Mouse (Mus musculus): Measurements from ENCODE around the gene Tgm1. TPM values are rescaled to one million over a fixed set of nuclear protein-coding genes. Genes with fewer than 3 reads are reported as not detected.

Tgm1 gene
- polyA plus RNA-seq, 1 experiment from 2014 or later: 5.9 TPM

DNA sequence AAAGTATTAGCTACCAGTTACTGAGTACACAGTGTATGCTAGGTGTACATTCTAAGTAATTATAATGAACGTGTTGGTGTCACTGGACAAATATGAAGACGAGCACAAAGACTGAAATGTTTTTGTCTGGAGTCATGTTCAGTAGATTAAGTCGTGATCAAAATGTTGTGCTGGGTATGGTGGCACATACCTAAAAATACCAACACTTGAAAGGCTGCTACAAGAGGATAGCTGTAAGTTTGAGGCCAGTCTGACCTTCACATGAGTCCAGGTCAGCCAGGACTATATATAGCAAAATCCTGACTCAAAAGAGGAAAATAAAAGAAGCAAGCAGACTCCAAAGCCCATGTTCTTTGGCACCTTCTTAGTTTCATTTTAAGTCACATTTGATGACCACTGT, 56.8 kb downstream of the Tgm1 start:
- no peaks in the 10 kb centered on the region for H3K27me3 ChIP-seq (ENCODE audit: insufficient read depth, low read length)
- peaks cover 6% of the 10 kb centered on the region; the same call in 1 of the 2 replicates for H3K36me3 ChIP-seq (ENCODE audit: insufficient read depth, low read length)
- DNase-seq (ENCODE audit: low spot score): no peak
- no peak overlapping the region for H3K9ac ChIP-seq (ENCODE audit: low read depth, low read length)
- H3K4me1 ChIP-seq (replicated peaks; ENCODE audit: insufficient read depth, low read length): 0 out of 2 replicates have a peak, but pooled peaks cover 3% of the 10 kb centered on the region
- no peak overlapping the region for H3K4me3 ChIP-seq (replicated peaks; ENCODE audit: low read depth, low read length)
- TF ChIP-seq CTCF (IDR thresholded peaks at IDR 0.05; ENCODE audit: low read depth): no peak
- ATAC-seq (replicated peaks; ENCODE audit: low FRiP score, low read depth): no peak
- no peak overlapping the region for H3K4me2 ChIP-seq (ENCODE audit: low read length)
- WGBS: 87% methylated on average over 3 of the region's 3 CpGs
- H3K9me3 ChIP-seq (replicated peaks; ENCODE audit: low read length): no peaks in the 10 kb centered on the region
- no peak overlapping the region for H3K27ac ChIP-seq

GRCm38 (mm10) chr14:55651528-55651927, 62.2 kb downstream of the Tgm1 start:
- H3K27ac ChIP-seq: no peak overlapping the region
- no peak for TF ChIP-seq CTCF (IDR thresholded peaks at IDR 0.05; ENCODE audit: low read depth)
- H3K9me3 ChIP-seq (replicated peaks; ENCODE audit: low read length): no peaks in the 10 kb centered on the region
- DNase-seq (ENCODE audit: low spot score) (no peak), ATAC-seq (replicated peaks; ENCODE audit: low FRiP score, low read depth) (no peak)
- no peaks in the 10 kb centered on the region for H3K4me1 ChIP-seq (replicated peaks; ENCODE audit: insufficient read depth, low read length)
- H3K9ac ChIP-seq (ENCODE audit: low read depth, low read length): no peak overlapping the region
- H3K36me3 ChIP-seq (ENCODE audit: insufficient read depth, low read length): 0 out of 2 replicates have a peak, but pooled peaks cover 2% of the 10 kb centered on the region
- WGBS: 90% methylated on average over 7 of the region's 7 CpGs
- H3K27me3 ChIP-seq (ENCODE audit: insufficient read depth, low read length): no peaks in the 10 kb centered on the region
- no peak overlapping the region for H3K4me3 ChIP-seq (replicated peaks; ENCODE audit: low read depth, low read length)
- H3K4me2 ChIP-seq (ENCODE audit: low read length): no peak overlapping the region

Other genes starting within 250 kb of the Tgm1 start
- 130 and 144 TPM in 2 replicates for gene Dhrs4, start 235.2 kb downstream of the Tgm1 start, polyA plus RNA-seq (2015; fragmentation: Nextera tagmentation; extraction: Ambion mirVana)
- gene Carmil3, start 223.3 kb downstream of the Tgm1 start, polyA plus RNA-seq (2015; fragmentation: Nextera tagmentation; extraction: Ambion mirVana): 0.96 and 0.98 TPM in 2 replicates
- 0.19 and 0.28 TPM in 2 replicates for gene Cpne6, start 203.5 kb downstream of the Tgm1 start, polyA plus RNA-seq (2015; fragmentation: Nextera tagmentation; extraction: Ambion mirVana)
- not detected in 2 replicates for gene Nrl, start 188.9 kb downstream of the Tgm1 start, polyA plus RNA-seq (2015; fragmentation: Nextera tagmentation; extraction: Ambion mirVana)
- 38.2 and 42.2 TPM in 2 replicates for gene Pck2, start 173.7 kb downstream of the Tgm1 start, polyA plus RNA-seq (2015; fragmentation: Nextera tagmentation; extraction: Ambion mirVana)
- gene Dcaf11, start 153.9 kb downstream of the Tgm1 start, polyA plus RNA-seq (2015; fragmentation: Nextera tagmentation; extraction: Ambion mirVana): 109 and 116 TPM in 2 replicates
- gene A730061H03Rik, start 153.5 kb downstream of the Tgm1 start, polyA plus RNA-seq (2015; fragmentation: Nextera tagmentation; extraction: Ambion mirVana): 1.7 and 2.2 TPM in 2 replicates
- 13.0 and 13.3 TPM in 2 replicates for gene Fitm1, start 138.3 kb downstream of the Tgm1 start, polyA plus RNA-seq (2015; fragmentation: Nextera tagmentation; extraction: Ambion mirVana)
- 179 and 181 TPM in 2 replicates for gene Psme1, start 135.8 kb downstream of the Tgm1 start, polyA plus RNA-seq (2015; fragmentation: Nextera tagmentation; extraction: Ambion mirVana)
- 14.3 and 16.6 TPM in 2 replicates for gene Emc9, start 128.6 kb downstream of the Tgm1 start, polyA plus RNA-seq (2015; fragmentation: Nextera tagmentation; extraction: Ambion mirVana)
- 281 and 286 TPM in 2 replicates for gene Psme2, start 122.8 kb downstream of the Tgm1 start, polyA plus RNA-seq (2015; fragmentation: Nextera tagmentation; extraction: Ambion mirVana)
- gene Rnf31, start 122.2 kb downstream of the Tgm1 start, polyA plus RNA-seq (2015; fragmentation: Nextera tagmentation; extraction: Ambion mirVana): 17.9 TPM in 2 replicates
- gene Irf9, start 110.4 kb downstream of the Tgm1 start, polyA plus RNA-seq (2015; fragmentation: Nextera tagmentation; extraction: Ambion mirVana): 24.2 and 27.4 TPM in 2 replicates
- 12.7 and 14.9 TPM in 2 replicates for gene Rec8, start 95.9 kb downstream of the Tgm1 start, polyA plus RNA-seq (2015; fragmentation: Nextera tagmentation; extraction: Ambion mirVana)
- gene Ipo4, start 78.0 kb downstream of the Tgm1 start, polyA plus RNA-seq (2015; fragmentation: Nextera tagmentation; extraction: Ambion mirVana): 58.5 and 68.7 TPM in 2 replicates
- 1.8 and 3.0 TPM in 2 replicates for gene Gm49378, start 76.0 kb downstream of the Tgm1 start, polyA plus RNA-seq (2015; fragmentation: Nextera tagmentation; extraction: Ambion mirVana)
- 108 and 118 TPM in 2 replicates for gene Tm9sf1, start 70.1 kb downstream of the Tgm1 start, polyA plus RNA-seq (2015; fragmentation: Nextera tagmentation; extraction: Ambion mirVana)
- 0.47 and 1.1 TPM in 2 replicates for gene Tssk4, start 63.7 kb downstream of the Tgm1 start, polyA plus RNA-seq (2015; fragmentation: Nextera tagmentation; extraction: Ambion mirVana)
- 48.8 and 56.0 TPM in 2 replicates for gene Mdp1, start 53.4 kb downstream of the Tgm1 start, polyA plus RNA-seq (2015; fragmentation: Nextera tagmentation; extraction: Ambion mirVana)
- 48.2 and 49.7 TPM in 2 replicates for gene Gmpr2, start 42.0 kb downstream of the Tgm1 start, polyA plus RNA-seq (2015; fragmentation: Nextera tagmentation; extraction: Ambion mirVana)
- gene Nedd8, start 41.8 kb downstream of the Tgm1 start, polyA plus RNA-seq (2015; fragmentation: Nextera tagmentation; extraction: Ambion mirVana): 508 and 548 TPM in 2 replicates
- 24.6 and 29.0 TPM in 2 replicates for gene Tinf2, start 32.1 kb downstream of the Tgm1 start, polyA plus RNA-seq (2015; fragmentation: Nextera tagmentation; extraction: Ambion mirVana)
- gene Rabggta, start 8.3 kb upstream of the Tgm1 start, polyA plus RNA-seq (2015; fragmentation: Nextera tagmentation; extraction: Ambion mirVana): 39.9 and 43.2 TPM in 2 replicates
- gene Dhrs1, start 31.8 kb upstream of the Tgm1 start, polyA plus RNA-seq (2015; fragmentation: Nextera tagmentation; extraction: Ambion mirVana): 122 and 127 TPM in 2 replicates
- 26.2 and 26.5 TPM in 2 replicates for gene Nop9, start 31.8 kb upstream of the Tgm1 start, polyA plus RNA-seq (2015; fragmentation: Nextera tagmentation; extraction: Ambion mirVana)
- gene Cideb, start 44.5 kb upstream of the Tgm1 start, polyA plus RNA-seq (2015; fragmentation: Nextera tagmentation; extraction: Ambion mirVana): 50.0 and 51.0 TPM in 2 replicates
- 0.68 and 0.75 TPM in 2 replicates for gene Ltb4r2, start 47.5 kb upstream of the Tgm1 start, polyA plus RNA-seq (2015; fragmentation: Nextera tagmentation; extraction: Ambion mirVana)
- 0.47 and 0.71 TPM in 2 replicates for gene Ltb4r1, start 52.0 kb upstream of the Tgm1 start, polyA plus RNA-seq (2015; fragmentation: Nextera tagmentation; extraction: Ambion mirVana)
- gene Adcy4, start 70.2 kb upstream of the Tgm1 start, polyA plus RNA-seq (2015; fragmentation: Nextera tagmentation; extraction: Ambion mirVana): 10.0 and 10.6 TPM in 2 replicates
- 20.4 and 24.7 TPM in 2 replicates for gene Ripk3, start 74.9 kb upstream of the Tgm1 start, polyA plus RNA-seq (2015; fragmentation: Nextera tagmentation; extraction: Ambion mirVana)
- 16.8 and 19.7 TPM in 2 replicates for gene Nfatc4, start 109.2 kb upstream of the Tgm1 start, polyA plus RNA-seq (2015; fragmentation: Nextera tagmentation; extraction: Ambion mirVana)
- gene Nynrin, start 140.1 kb upstream of the Tgm1 start, polyA plus RNA-seq (2015; fragmentation: Nextera tagmentation; extraction: Ambion mirVana): 8.4 and 8.9 TPM in 2 replicates
- 0.20 and 0.28 TPM in 2 replicates for gene Cbln3, start 170.5 kb upstream of the Tgm1 start, polyA plus RNA-seq (2015; fragmentation: Nextera tagmentation; extraction: Ambion mirVana)
- gene Khnyn, start 171.0 kb upstream of the Tgm1 start, polyA plus RNA-seq (2015; fragmentation: Nextera tagmentation; extraction: Ambion mirVana): 8.1 and 9.8 TPM in 2 replicates
- 85.3 and 86.0 TPM in 2 replicates for gene Sdr39u1, start 186.4 kb upstream of the Tgm1 start, polyA plus RNA-seq (2015; fragmentation: Nextera tagmentation; extraction: Ambion mirVana)
- 1.8 and 5.8 TPM in 2 replicates for gene Cma1, start 230.7 kb upstream of the Tgm1 start, polyA plus RNA-seq (2015; fragmentation: Nextera tagmentation; extraction: Ambion mirVana)
- gene Cma2, start 237.1 kb upstream of the Tgm1 start, polyA plus RNA-seq (2015; fragmentation: Nextera tagmentation; extraction: Ambion mirVana): not detected in 2 replicates

Measured in kidney, postnatal 0 days (tissue).